Mouse (Mus musculus): ENCODE results near the gene Gm973.

The Gm973 gene

DNA sequence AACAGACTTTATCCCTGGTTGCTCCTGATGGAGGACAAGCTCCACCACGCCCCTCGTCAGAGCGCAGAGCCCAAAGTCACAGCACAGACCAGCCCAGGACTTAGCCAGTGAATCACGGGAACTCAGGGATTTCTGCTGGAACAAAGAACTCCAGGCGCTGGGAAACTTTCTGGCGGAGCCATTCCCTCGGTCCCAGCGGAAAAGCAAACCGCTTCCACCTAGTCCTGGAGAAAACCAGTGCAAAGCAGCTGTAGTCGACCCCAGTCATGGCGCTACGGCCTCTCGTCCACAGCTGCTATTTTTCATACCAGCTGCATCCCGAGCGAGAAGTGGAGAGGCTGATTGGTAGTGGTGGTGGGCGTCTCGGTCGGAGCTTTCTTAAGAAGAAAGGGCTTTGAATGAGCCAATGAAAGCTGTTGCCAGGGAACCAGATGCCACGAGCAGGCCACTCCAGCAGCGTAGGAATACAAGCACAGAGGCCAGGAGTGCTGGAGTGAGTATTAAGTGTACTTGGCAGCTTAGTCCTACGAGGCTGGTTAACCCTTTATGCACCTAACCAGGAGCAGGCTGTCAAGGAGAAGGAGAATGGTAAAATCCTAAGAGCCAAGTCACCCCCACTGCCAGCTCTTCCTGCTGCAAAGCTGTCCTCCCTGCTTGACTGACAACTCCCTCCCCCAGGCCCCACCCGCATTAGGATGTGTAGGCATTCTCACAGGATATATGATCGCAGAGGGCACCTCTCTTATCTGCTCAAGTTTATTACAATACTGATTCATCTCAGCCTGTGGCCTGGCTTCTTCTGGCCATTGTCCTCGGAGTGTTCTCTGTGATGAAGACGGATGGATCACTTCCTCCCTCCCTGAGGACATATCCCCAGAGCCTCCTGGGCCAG, at the start of gene Gm973:
Gene Gm973, plus strand, starts transcription at position 239 of the 892 bp plus-strand sequence.
- no peak for DNase-seq (ENCODE audit: low spot score in 2 of 2)

DNA sequence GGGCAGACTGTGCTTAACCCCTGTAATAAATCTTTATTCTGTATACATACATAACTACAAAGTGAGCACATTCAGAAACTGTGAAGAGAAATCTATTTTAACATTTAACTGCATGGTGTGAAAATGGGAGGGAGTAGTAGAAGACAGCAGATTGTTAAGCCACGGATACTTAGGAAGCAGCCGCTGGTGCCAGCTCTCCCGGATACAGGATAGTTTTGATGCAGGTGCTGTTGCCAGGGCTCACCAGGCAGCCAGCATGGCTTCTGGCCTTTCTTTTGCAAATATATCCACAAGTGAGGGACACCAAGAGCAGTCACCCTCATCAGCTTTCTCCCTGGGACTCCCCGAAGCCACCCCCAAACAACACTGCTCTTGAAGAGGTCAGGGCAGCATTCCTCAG, 46.9 kb upstream of the Gm973 start:
- no peak for DNase-seq (ENCODE audit: low spot score in 2 of 2)

- no peak for DNase-seq (ENCODE audit: low spot score in 2 of 2)
Observed at GRCm38 (mm10) chr1:59470766-59471165, 45.3 kb upstream of the Gm973 start.

DNA sequence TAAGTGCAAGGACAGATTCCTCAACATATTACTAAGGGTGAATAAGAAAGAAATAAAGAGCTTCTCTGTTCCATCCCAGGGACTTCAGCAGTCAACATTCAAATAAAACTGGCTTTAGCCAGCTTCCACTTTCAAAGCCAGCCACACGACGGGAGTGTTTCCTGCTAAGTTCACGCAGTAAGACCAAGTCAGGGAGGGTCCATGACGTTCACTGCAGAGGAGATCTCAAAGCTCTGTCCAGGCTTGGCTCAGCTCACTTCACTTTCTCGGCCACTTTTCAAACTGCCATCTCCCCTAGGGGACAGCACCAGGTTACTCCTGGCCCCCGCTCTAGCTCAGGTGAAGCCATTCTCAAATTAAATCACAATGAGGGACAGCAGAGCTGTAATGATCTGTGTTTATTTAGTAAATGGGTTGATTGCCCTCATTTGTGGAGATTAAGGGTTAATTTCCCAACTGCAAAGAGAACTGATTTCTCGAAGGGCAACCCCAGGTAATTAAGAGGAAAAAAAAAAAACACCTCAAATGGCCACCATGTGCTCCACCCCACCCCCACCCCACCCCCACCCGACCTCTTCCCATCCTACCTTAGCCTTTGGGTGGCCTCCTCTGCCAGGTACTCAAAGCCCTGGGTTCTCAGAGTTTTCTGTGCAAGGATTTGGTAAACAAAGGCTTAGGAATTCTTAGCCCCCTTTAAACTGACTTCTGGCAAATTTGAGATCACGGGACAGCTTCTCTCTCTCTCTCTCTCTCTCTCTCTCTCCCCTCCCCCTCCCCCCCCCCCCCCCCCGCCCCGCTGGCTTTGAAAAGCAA, 43.5 kb upstream of the Gm973 start:
- no peak for DNase-seq (ENCODE audit: low spot score in 2 of 2)

- DNase-seq (ENCODE audit: low spot score in 2 of 2), result no peak
Observed at GRCm38 (mm10) chr1:59473181-59473555, 42.9 kb upstream of the Gm973 start.

- no peak for DNase-seq (ENCODE audit: low spot score in 2 of 2)
Observed at GRCm38 (mm10) chr1:59475618-59476017, 40.4 kb upstream of the Gm973 start.

GRCm38 (mm10) chr1:59478911-59479310, 37.2 kb upstream of the Gm973 start:
- DNase-seq (ENCODE audit: low spot score in 2 of 2), result no peak

GRCm38 (mm10) chr1:59480821-59481455, 35.1 kb upstream of the Gm973 start:
- DNase-seq (ENCODE audit: low spot score in 2 of 2), result no peak

- DNase-seq (ENCODE audit: low spot score in 2 of 2), result peak; percentile 75 to 80
Observed at GRCm38 (mm10) chr1:59481456-59482291, 34.4 kb upstream of the Gm973 start.

DNA sequence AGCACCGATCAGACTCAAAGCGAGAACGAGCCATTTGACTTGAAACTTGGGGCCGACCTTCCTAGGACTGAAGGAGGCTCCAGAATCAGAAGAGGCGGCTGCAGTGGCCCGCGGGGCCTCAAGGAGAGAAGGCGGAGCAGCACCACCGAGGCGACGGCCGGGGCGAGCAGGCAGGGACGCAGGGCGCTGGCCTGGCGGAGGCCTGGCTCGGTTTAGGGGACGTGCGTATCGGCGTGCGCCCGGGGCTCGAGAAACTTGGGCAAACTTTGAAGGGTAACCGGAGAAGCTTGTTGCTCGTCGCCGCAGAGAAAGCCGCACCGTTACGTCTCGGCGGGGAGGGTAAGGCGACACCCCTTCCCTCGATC, 33.8 kb upstream of the Gm973 start, which contains the start of gene Fzd7:
Gene Fzd7, plus strand, starts transcription at position 94 of the 365 bp plus-strand sequence.
- DNase-seq (ENCODE audit: low spot score in 2 of 2), result peak; percentile 9 to 23

DNA sequence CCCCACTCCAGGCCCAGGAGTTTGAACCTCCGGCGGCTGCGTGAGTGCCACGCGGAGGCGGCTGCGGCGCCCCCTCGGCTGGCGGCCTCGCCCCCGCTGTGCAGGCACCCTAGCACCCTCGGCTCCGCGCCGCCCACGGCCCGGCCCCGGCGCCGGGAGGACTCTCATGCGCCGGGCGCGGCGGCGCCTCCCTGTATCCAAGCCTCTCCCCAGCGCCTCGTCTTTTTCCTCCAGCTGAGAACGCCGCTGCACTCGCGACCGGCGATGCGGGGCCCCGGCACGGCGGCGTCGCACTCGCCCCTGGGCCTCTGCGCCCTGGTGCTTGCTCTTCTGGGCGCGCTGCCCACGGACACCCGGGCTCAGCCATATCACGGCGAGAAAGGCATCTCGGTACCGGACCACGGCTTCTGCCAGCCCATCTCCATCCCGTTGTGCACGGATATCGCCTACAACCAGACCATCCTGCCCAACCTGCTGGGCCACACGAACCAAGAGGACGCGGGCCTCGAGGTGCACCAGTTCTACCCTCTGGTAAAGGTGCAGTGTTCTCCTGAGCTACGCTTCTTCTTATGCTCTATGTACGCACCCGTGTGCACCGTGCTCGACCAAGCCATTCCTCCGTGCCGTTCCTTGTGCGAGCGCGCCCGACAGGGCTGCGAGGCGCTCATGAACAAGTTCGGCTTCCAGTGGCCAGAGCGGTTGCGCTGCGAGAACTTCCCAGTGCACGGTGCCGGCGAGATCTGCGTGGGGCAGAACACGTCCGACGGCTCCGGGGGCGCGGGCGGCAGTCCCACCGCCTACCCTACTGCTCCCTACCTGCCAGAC, 33.2 kb upstream of the Gm973 start:
- DNase-seq (ENCODE audit: low spot score in 2 of 2), result peak in 1 of 2 experiments; percentile 7

DNA sequence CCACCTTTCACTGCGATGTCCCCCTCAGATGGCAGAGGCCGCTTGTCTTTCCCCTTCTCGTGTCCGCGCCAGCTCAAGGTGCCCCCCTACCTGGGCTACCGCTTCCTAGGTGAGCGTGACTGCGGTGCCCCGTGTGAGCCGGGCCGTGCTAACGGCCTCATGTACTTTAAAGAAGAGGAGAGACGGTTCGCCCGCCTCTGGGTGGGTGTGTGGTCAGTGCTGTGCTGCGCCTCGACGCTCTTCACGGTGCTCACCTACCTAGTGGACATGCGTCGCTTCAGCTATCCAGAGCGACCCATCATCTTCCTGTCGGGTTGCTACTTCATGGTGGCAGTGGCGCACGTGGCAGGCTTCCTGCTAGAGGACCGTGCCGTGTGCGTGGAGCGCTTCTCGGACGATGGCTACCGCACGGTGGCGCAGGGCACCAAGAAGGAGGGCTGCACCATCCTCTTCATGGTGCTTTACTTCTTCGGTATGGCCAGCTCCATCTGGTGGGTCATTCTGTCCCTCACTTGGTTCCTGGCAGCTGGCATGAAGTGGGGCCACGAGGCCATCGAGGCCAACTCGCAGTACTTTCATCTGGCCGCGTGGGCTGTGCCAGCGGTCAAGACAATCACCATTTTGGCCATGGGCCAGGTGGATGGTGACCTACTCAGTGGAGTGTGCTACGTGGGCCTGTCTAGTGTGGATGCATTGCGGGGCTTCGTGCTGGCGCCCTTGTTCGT, 32.4 kb upstream of the Gm973 start:
- peak; percentile 15 for DNase-seq (ENCODE audit: low spot score in 2 of 2)

DNA sequence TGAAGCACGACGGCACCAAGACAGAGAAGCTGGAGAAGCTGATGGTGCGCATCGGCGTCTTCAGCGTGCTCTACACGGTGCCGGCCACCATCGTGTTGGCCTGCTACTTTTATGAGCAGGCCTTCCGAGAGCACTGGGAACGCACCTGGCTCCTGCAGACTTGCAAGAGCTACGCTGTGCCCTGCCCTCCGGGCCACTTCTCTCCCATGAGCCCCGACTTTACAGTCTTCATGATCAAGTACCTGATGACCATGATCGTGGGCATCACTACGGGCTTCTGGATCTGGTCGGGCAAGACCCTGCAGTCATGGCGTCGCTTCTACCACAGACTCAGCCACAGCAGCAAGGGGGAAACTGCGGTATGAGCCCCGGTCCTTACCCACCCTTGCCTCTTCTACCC, 31.8 kb upstream of the Gm973 start:
- no peak for DNase-seq (ENCODE audit: low spot score in 2 of 2)

DNA sequence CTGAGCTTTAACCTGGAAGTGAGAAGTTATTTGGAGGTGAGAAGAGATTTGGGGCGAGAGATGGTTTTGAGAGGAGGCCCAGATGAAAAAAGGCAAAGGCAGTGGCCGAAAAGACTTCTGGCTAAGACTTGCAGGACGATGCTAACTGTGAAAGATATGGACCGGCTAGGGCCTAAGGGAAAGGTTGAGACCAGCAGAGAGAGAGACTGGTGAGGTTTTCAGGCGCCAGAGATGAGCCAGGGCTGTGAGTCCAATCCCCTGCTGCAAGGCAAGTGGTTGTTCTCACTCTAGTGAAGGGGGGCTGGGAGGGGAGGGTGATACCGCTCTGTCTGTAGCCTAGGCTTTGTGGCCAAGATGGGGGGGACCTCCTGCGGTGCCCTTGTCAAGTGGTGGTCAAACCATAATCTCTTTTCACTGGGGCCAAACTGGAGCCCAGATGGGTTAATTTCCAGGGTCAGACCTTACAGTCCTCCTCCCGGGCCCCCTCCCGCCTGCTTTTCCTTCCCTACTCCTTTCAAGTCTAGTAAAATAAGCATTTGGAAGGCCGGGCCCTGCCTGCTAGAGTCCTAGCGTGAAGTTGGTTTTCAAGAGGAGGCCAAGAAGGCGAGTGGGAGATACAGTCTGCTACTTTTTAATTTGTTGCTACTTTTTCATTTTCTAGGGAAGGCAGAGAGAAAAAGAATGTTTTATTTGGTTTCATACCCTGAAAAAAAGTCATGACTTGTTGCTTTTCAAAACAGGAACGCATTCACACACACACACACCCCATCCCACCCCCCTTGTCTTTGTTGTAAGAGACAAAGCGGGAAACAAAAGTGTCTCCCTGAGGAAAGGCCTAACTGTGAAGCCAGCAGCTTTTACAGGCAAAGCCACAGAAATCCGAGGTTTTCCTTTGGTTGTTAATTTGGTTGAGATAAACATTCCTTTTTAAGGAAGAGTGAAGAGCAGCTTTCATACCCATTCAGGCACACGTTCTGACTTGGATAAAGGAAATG, 31.0 kb upstream of the Gm973 start:
- DNase-seq (ENCODE audit: low spot score in 2 of 2), result no peak

GRCm38 (mm10) chr1:59485803-59486202, 30.3 kb upstream of the Gm973 start:
- DNase-seq (ENCODE audit: low spot score in 2 of 2), result no peak

DNA sequence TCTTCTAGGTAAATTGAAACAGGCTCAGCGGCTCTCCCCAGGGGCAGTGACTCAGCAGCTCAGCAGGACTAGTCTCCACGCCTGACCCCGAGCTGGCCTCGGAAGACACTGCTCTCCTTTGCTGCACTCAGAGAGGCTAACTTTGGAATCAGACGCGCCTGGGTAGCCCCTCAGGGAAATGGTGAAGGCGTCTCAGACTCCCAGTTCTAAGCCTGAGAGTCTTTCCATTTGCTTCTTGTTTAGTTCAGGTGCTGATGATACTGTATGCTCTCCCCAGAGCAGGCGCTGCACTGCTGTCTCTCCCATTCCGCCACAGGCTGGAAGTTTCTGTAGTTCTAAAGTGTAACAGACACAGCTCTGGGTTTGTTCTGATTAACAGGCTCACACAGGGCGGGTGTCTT, 28.4 kb upstream of the Gm973 start:
- no peak for DNase-seq (ENCODE audit: low spot score in 2 of 2)

DNA sequence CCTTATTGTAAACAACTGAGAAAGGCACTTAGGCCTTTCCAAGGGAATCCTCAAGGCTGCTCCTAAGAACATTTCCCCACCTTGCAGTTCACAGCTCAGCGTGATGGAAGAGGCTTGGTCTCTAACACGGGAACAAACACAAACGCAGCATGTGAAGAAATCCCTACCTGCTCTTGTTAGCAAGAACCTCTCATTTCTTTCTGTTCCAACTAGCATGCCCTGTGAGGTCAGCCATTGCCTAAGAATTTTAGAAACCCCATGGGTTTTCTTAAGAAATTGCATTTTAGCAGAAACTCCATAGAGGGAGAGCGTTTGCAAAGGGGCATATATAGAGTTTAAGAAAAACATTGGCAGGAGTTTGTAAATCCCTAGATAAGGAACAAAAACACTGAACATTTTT, 27.6 kb upstream of the Gm973 start:
- DNase-seq (ENCODE audit: low spot score in 2 of 2), result no peak

DNA sequence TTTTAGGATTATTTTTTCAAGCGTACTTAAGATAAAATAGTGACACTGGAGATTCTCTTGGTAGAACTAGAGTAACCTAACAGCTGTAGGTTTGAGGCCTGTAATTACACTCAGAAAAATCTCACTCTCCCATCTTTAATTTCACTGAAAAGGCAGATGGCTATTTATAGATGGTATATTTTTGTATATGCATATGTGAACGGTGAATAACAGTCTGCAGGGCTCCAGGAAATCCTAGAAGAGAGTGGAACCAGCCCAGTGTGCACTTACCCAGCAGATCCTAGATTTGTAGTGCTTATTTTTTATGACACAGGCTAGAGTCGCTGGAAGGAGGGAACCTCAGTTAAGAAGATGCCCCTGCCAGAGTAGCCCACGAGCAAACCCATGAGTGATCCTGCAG, 27.1 kb upstream of the Gm973 start:
- DNase-seq (ENCODE audit: low spot score in 2 of 2), result no peak

DNA sequence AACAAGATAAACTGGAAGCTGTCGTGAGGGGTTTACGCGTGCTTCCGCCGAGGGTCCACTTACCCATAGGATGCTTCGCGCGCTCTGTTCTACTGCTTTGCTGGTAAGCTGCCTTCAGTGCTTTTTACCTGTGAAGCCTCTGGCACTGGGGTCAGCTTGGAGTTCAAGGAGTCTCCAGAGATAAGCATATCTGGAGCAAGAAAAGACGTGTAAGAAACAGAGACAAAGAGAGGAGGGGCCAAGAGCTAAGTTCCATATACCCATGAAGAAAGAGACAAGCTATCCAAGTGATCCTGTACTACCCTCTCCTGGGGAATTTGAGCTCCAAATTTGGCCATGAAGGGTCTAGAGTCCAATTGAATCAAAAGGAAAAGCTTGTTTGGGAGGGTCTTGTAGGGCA, 24.5 kb upstream of the Gm973 start:
- no peak for DNase-seq (ENCODE audit: low spot score in 2 of 2)
